Mouse (Mus musculus) ES-Bruce4 (cell line): ENCODE measurements around the gene Trio.

Experiments used
- CTCF ChIP-seq: IDR thresholded peaks from one replicate; pipeline ENCODE4 v1.8.1; 2011; ENCODE audit warnings: low read depth, low read length
- EP300 ChIP-seq: IDR thresholded peaks from 2 replicates; pipeline ENCODE4 v1.6.1; 2011; ENCODE audit warnings: low read depth, low read length; ENCODE audit not compliant: insufficient read depth
- POLR2A ChIP-seq: IDR thresholded peaks from one replicate; pipeline ENCODE4 v1.8.1; 2011; ENCODE audit warnings: low read length; ENCODE audit not compliant: insufficient read depth

GRCm38 (mm10) chr15:27693235-27693634 is 332.4 kb downstream of the Trio start:
- no peak for TF ChIP-seq CTCF
- TF ChIP-seq POLR2A: no peak
- TF ChIP-seq EP300: no peak
